Mouse (Mus musculus) layer of hippocampus, postnatal 36 days (tissue): ENCODE measurements around the gene Pramel7. TPM values are rescaled to one million over a fixed set of nuclear protein-coding genes. Genes with fewer than 3 reads are reported as not detected.
"Not testable (repeated sequence)": the region's sequence is repeated elsewhere in the genome, so short reads cannot be mapped to it uniquely, and the experiment has no call there.

Experiments used
- DNase-seq, 2 experiments: peaks; one replicate each; pipeline ENCODE4 v3.0.0; 2022
- total RNA-seq, 2 experiments: library from RNA; stranded (reverse); gene quantifications; 2 replicates each; pipeline ENCODE4 v1.2.3; 2021

Pramel7 gene
- not detected for total RNA-seq

- not testable (repeated sequence) for DNase-seq
Observed at GRCm38 (mm10) chr2:87496993-87497392, at the start of gene Pramel7. Gene Pramel7 (minus strand): TSS chr2:87497093.

GRCm38 (mm10) chr2:87545442-87545841 lies 48.5 kb upstream of the Pramel7 start, which contains the start of gene Olfr1128:
Gene Olfr1128 (minus strand): TSS chr2:87545542.
- DNase-seq, result no peak

- DNase-seq, result no peak
Observed at GRCm38 (mm10) chr2:87534826-87535225, 37.9 kb upstream of the Pramel7 start.

GRCm38 (mm10) chr2:87531496-87531895 lies 34.6 kb upstream of the Pramel7 start, which contains the start of gene Olfr153:
Gene Olfr153 (plus strand): TSS chr2:87531796.
- DNase-seq, result no peak

- peak; percentile 15 to 26 for DNase-seq
Observed at GRCm38 (mm10) chr2:87525899-87526616, 29.2 kb upstream of the Pramel7 start.

- no peak for DNase-seq
Observed at GRCm38 (mm10) chr2:87520651-87521050, 23.8 kb upstream of the Pramel7 start.

GRCm38 (mm10) chr2:87516581-87516980 lies 19.7 kb upstream of the Pramel7 start:
- no peak for DNase-seq

GRCm38 (mm10) chr2:87515457-87516060 lies 18.7 kb upstream of the Pramel7 start:
- no peak for DNase-seq

GRCm38 (mm10) chr2:87515046-87515445 lies 18.2 kb upstream of the Pramel7 start:
- DNase-seq, result no peak

GRCm38 (mm10) chr2:87506265-87506664 lies 9.4 kb upstream of the Pramel7 start, which contains the start of gene Pramel6:
Gene Pramel6 (plus strand): TSS chr2:87506565.
- no peak for DNase-seq

- no peak for DNase-seq
Observed at GRCm38 (mm10) chr2:87482276-87482675, 14.6 kb downstream of the Pramel7 start.

- DNase-seq, result no peak
Observed at GRCm38 (mm10) chr2:87481158-87481557, 15.7 kb downstream of the Pramel7 start.

- no peak for DNase-seq
Observed at GRCm38 (mm10) chr2:87480207-87480606, 16.7 kb downstream of the Pramel7 start.

- no peak for DNase-seq
Observed at GRCm38 (mm10) chr2:87461769-87462168, 35.1 kb downstream of the Pramel7 start.

- DNase-seq, result no peak
Observed at GRCm38 (mm10) chr2:87453662-87454061, 43.2 kb downstream of the Pramel7 start, which contains the start of gene Olfr1126. Gene Olfr1126 (plus strand): TSS chr2:87453962.

Other genes starting within 250 kb of the Pramel7 start
- not detected for gene Olfr1115, start 249.1 kb downstream of the Pramel7 start, total RNA-seq
- not detected for gene Olfr1116, start 229.6 kb downstream of the Pramel7 start, total RNA-seq
- not detected for gene Olfr1118, start 189.5 kb downstream of the Pramel7 start, total RNA-seq
- gene Olfr1120, start 142.3 kb downstream of the Pramel7 start, total RNA-seq, result not detected
- gene Olfr1121, start 127.2 kb downstream of the Pramel7 start, total RNA-seq, result not detected
- gene Olfr1122, start 111.2 kb downstream of the Pramel7 start, total RNA-seq, result not detected
- not detected for gene Olfr1123, start 80.5 kb downstream of the Pramel7 start, total RNA-seq
- not detected for gene Olfr1124, start 66.8 kb downstream of the Pramel7 start, total RNA-seq
- gene Olfr1126, start 43.1 kb downstream of the Pramel7 start, total RNA-seq, result not detected
- gene Pramel6, start 9.5 kb upstream of the Pramel7 start, total RNA-seq, result not detected
- gene Olfr153, start 34.7 kb upstream of the Pramel7 start, total RNA-seq, result not detected
- not detected for gene Olfr1128, start 48.4 kb upstream of the Pramel7 start, total RNA-seq
- not detected for gene Olfr1129, start 76.8 kb upstream of the Pramel7 start, total RNA-seq
- gene Olfr1130, start 109.1 kb upstream of the Pramel7 start, total RNA-seq, result not detected
- gene Olfr1131, start 130.0 kb upstream of the Pramel7 start, total RNA-seq, result not detected
- not detected for gene Olfr1132, start 140.4 kb upstream of the Pramel7 start, total RNA-seq
- gene Olfr1133, start 150.3 kb upstream of the Pramel7 start, total RNA-seq, result not detected
- not detected for gene Olfr1134, start 161.4 kb upstream of the Pramel7 start, total RNA-seq
- gene Olfr1135, start 176.6 kb upstream of the Pramel7 start, total RNA-seq, result not detected
- not detected for gene Olfr1136, start 196.9 kb upstream of the Pramel7 start, total RNA-seq
- not detected for gene Olfr1137, start 216.1 kb upstream of the Pramel7 start, total RNA-seq
- gene Olfr1138, start 242.9 kb upstream of the Pramel7 start, total RNA-seq, result not detected
- not detected for gene Olfr1140, start 246.7 kb upstream of the Pramel7 start, total RNA-seq